Mouse (Mus musculus) MEL-GATA-1-ER (cell line): Measurements from ENCODE around the gene Ptgdr2.
A peak's percentile ranks its signal among the peaks of the same experiment; 100 is the strongest.

Experiments used
- DNase-seq: peaks from one replicate; pipeline ENCODE4 v3.0.0-alpha.2; 2012; ENCODE audit warnings: low read depth; ENCODE audit errors: extremely low read depth

The Ptgdr2 gene

GRCm38 (mm10) chr19:10937110-10937563, at the start of gene Ptgdr2:
Gene Ptgdr2 (plus strand): TSS chr19:10937160.
- peak; percentile 68 for DNase-seq

GRCm38 (mm10) chr19:10892201-10892600, 44.8 kb upstream of the Ptgdr2 start:
- DNase-seq: no peak

- DNase-seq: peak; percentile 98
Measured at GRCm38 (mm10) chr19:10895016-10895528, 41.9 kb upstream of the Ptgdr2 start, which contains the start of gene Prpf19. Gene Prpf19 (plus strand): TSS chr19:10895231.

- no peak for DNase-seq
Measured at GRCm38 (mm10) chr19:10895708-10896107, 41.3 kb upstream of the Ptgdr2 start.

GRCm38 (mm10) chr19:10896849-10897248, 40.1 kb upstream of the Ptgdr2 start:
- DNase-seq: no peak

- DNase-seq: no peak
Measured at GRCm38 (mm10) chr19:10897491-10897890, 39.5 kb upstream of the Ptgdr2 start.

- no peak for DNase-seq
Measured at GRCm38 (mm10) chr19:10900315-10900714, 36.6 kb upstream of the Ptgdr2 start.

GRCm38 (mm10) chr19:10901046-10901445, 35.9 kb upstream of the Ptgdr2 start:
- DNase-seq: no peak

- DNase-seq: no peak
Measured at GRCm38 (mm10) chr19:10904512-10904911, 32.4 kb upstream of the Ptgdr2 start.

GRCm38 (mm10) chr19:10904927-10905727, 31.8 kb upstream of the Ptgdr2 start:
- no peak for DNase-seq

GRCm38 (mm10) chr19:10905728-10906000, 31.3 kb upstream of the Ptgdr2 start:
- DNase-seq: no peak

- DNase-seq: peak; percentile 36
Measured at GRCm38 (mm10) chr19:10907891-10908290, 29.1 kb upstream of the Ptgdr2 start.

- DNase-seq: no peak
Measured at GRCm38 (mm10) chr19:10909087-10909721, 27.8 kb upstream of the Ptgdr2 start.

GRCm38 (mm10) chr19:10914291-10914690, 22.7 kb upstream of the Ptgdr2 start:
- DNase-seq: peak; percentile 67

GRCm38 (mm10) chr19:10914870-10915269, 22.1 kb upstream of the Ptgdr2 start:
- no peak for DNase-seq

GRCm38 (mm10) chr19:10916506-10916905, 20.5 kb upstream of the Ptgdr2 start:
- no peak for DNase-seq

GRCm38 (mm10) chr19:10918321-10918991, 18.5 kb upstream of the Ptgdr2 start:
- no peak for DNase-seq

- no peak for DNase-seq
Measured at GRCm38 (mm10) chr19:10920532-10920931, 16.4 kb upstream of the Ptgdr2 start, which contains the start of gene Zp1. Gene Zp1 (minus strand): TSS chr19:10920632.

- DNase-seq: no peak
Measured at GRCm38 (mm10) chr19:10921058-10921457, 15.9 kb upstream of the Ptgdr2 start.

GRCm38 (mm10) chr19:10924220-10924619, 12.7 kb upstream of the Ptgdr2 start:
- DNase-seq: no peak

GRCm38 (mm10) chr19:10926123-10926621, 10.8 kb upstream of the Ptgdr2 start:
- no peak for DNase-seq

GRCm38 (mm10) chr19:10926666-10927065, 10.3 kb upstream of the Ptgdr2 start:
- no peak for DNase-seq
